Mouse (Mus musculus): Measurements from ENCODE around the gene Gm3248.
"Not testable (repeated sequence)": the region's sequence is repeated elsewhere in the genome, so short reads cannot be mapped to it uniquely, and the experiment has no call there.

The Gm3248 gene

GRCm38 (mm10) chr14:5961635-5962034 is at the start of gene Gm3248:
TSS of gene Gm3248 (minus strand) at chr14:5961745.
- DNase-seq (ENCODE audit: low spot score in 2 of 2) = peak in 1 of 2 experiments; percentile 9

DNA sequence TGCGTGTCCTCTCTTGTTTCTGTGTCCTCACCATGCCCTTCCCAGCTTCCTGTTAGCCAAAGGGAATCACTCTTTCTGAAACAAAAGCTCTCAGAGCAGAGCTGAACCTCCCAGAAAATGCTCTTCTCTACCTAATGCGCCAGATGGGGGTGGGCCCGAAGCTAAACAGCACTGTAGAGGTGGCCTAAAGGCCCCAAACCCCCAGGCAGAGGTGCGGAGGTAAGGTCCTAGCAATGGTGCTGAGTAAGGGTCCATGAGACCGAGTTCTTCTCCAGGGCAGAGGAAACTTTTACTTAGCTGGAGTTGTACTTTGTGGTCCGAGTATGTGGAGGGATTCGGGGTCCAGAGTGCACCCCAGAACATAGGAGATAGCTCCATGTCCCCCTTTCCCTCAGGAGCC is 25.6 kb upstream of the Gm3248 start:
- not testable (repeated sequence) for DNase-seq (ENCODE audit: low spot score in 2 of 2)

DNA sequence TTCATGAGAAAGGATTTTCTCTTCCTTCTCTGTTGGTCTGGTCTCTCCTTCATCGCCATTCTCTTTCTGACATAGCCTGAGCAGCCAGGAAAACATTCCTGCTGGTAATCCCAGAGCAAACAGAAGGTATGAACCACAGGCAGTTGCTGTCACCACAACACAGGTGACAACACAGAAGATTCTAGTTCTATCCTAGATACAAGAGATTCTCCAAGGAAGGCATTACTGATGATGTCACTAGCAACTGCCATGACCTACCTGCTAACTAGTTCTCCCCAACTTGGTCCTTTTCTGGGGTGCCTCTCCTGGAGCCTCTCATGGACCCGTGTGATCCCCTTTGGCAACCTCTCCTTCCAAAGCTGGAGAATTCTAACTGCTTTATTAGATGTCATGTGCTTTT is 17.5 kb upstream of the Gm3248 start, which contains the start of gene Gm3453:
TSS of gene Gm3453 (minus strand) at position 101 of the 400 bp plus-strand sequence.
- DNase-seq (ENCODE audit: low spot score in 2 of 2) = not testable (repeated sequence)

GRCm38 (mm10) chr14:5962441-5962840 is 896 bp upstream of the Gm3248 start:
- not testable (repeated sequence) for DNase-seq (ENCODE audit: low spot score in 2 of 2)

DNA sequence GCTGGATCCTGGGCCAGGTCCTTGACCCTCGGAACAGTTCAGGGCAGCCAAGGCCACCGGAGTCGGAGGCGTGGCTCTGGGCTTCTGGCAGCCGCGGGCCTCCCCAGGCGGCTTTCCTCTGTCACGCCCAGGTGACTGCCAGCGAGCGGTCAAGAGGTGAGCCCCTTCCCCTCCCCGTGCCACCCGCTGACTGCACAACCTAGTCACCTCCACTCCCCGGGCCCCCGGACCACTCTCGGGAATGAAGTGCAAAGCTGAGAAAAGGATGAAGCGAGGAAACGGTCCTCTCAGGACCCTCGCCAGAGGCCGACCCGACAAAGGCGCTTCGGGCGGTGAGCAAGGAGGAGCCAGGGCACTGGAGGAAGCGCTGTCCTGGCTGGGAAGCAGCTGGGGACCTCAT is 443 bp downstream of the Gm3248 start:
- DNase-seq (ENCODE audit: low spot score in 2 of 2) = peak in 1 of 2 experiments; percentile 3

- DNase-seq (ENCODE audit: low spot score in 2 of 2) = peak; percentile 10 to 34
Measured at GRCm38 (mm10) chr14:5960479-5960878, 1.1 kb downstream of the Gm3248 start.

- not testable (repeated sequence) for DNase-seq (ENCODE audit: low spot score in 2 of 2)
Measured at GRCm38 (mm10) chr14:5923276-5923675, 38.3 kb downstream of the Gm3248 start.

DNA sequence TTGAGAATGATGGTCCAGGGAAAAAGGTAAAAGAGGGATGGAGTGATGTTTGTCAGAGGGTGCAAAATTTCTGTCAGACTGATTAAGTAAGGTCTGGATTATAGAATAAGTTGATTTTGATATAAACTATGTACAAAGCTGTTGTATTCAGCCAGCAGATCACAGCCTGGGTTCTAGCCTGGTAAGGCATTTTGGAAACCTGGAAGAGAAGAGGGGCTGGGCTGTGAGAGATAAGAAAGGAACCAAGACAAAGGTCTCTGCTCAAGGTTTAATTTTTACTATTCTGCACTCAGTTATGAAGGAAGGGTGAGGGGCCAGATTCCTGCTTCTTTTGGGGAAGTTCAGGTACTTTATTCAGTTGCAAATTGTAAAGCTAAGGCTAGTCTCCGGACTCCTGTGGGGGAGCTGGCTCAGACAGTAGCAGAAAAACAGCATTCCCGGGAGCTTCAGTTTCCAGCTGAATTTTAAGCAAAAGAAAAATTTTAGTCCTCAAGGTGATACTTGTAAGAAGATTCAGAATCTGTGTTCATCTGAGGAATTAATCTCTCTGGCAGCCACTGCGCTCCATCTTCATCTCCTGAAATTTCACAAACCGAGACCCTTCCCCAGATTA is 43.1 kb downstream of the Gm3248 start:
- not testable (repeated sequence) for DNase-seq (ENCODE audit: low spot score in 2 of 2)

- DNase-seq (ENCODE audit: low spot score in 2 of 2) = not testable (repeated sequence)
Measured at GRCm38 (mm10) chr14:5913701-5914100, 47.8 kb downstream of the Gm3248 start.
